Comparison of ENCODE assay signal across 8 mouse cellular contexts in genomic region chr10:75105099-75105461, GRCm38 (mm10). TPM values are rescaled to one million over a fixed set of nuclear protein-coding genes. Genes with fewer than 3 reads are reported as not detected.
DNase-seq lines count a peak whose midpoint lies in the region; ATAC-seq lines count a peak whose summit lies in the region.

No protein-coding gene starts in this region.

- H3K4me2 ChIP-seq in midbrain, embryonic 11.5 days = no peak overlapping the region
- no peak overlapping the region for H3K4me2 ChIP-seq in midbrain, embryonic 14.5 days (ENCODE audit: low read length)
- no peak overlapping the region for H3K4me2 ChIP-seq in limb, embryonic 15.5 days
- no peak overlapping the region for H3K4me2 ChIP-seq in liver, embryonic 12.5 days

- no peaks in the 10 kb centered on the region for H3K27me3 ChIP-seq in midbrain, embryonic 11.5 days (ENCODE audit: control insufficient read depth, insufficient read depth, low read length)
- no peaks in the 10 kb centered on the region for H3K27me3 ChIP-seq in midbrain, embryonic 14.5 days (ENCODE audit: control insufficient read depth, insufficient read depth, low read length)
- no peaks in the 10 kb centered on the region for H3K27me3 ChIP-seq in limb, embryonic 15.5 days
- H3K27me3 ChIP-seq in liver, embryonic 12.5 days (replicated peaks) = no peaks in the 10 kb centered on the region

- H3K9ac ChIP-seq in midbrain, embryonic 11.5 days (ENCODE audit: low read length) = no peak overlapping the region
- H3K9ac ChIP-seq in midbrain, embryonic 14.5 days (replicated peaks; ENCODE audit: low read length) = no peak overlapping the region
- H3K9ac ChIP-seq in limb, embryonic 15.5 days = no peak overlapping the region
- no peak overlapping the region for H3K9ac ChIP-seq in liver, embryonic 12.5 days

- ATAC-seq in midbrain, embryonic 11.5 days (ENCODE audit: low FRiP score) = no peak
- ATAC-seq in midbrain, embryonic 14.5 days (ENCODE audit: low FRiP score, low TSS enrichment) = no peak
- ATAC-seq in limb, embryonic 15.5 days (ENCODE audit: insufficient number of reproducible peaks, low FRiP score, low TSS enrichment, low read depth) = no peak
- no peak for ATAC-seq in liver, embryonic 12.5 days
- ATAC-seq in monocyte, adult 5-6 weeks (replicated peaks; ENCODE audit: insufficient number of reproducible peaks, low FRiP score, low TSS enrichment, poor library complexity, severe bottlenecking) = no peak

- peak; percentile 21 for DNase-seq in midbrain, embryonic 11.5 days (ENCODE audit: low spot score, missing footprints)
- no peak for DNase-seq in midbrain, embryonic 14.5 days
- peak; percentile 10 for DNase-seq in adipocyte (ENCODE audit: low spot score)
- DNase-seq in thymus, postnatal 10 days (ENCODE audit: low spot score in 2 of 2) = peak; percentile 29 to 52
- DNase-seq in cerebellum, adult 9-10 months = no peak

- no peaks in the 10 kb centered on the region for H3K36me3 ChIP-seq in midbrain, embryonic 11.5 days (ENCODE audit: control insufficient read depth, insufficient read depth, low read length)
- H3K36me3 ChIP-seq in midbrain, embryonic 14.5 days (ENCODE audit: control insufficient read depth, insufficient read depth, low read length) = no peaks in the 10 kb centered on the region
- H3K36me3 ChIP-seq in limb, embryonic 15.5 days = no peaks in the 10 kb centered on the region
- no peaks in the 10 kb centered on the region for H3K36me3 ChIP-seq in liver, embryonic 12.5 days

- H3K9me3 ChIP-seq in midbrain, embryonic 11.5 days (ENCODE audit: control insufficient read depth, low read length) = no peaks in the 10 kb centered on the region
- H3K9me3 ChIP-seq in midbrain, embryonic 14.5 days (ENCODE audit: control insufficient read depth, low read length) = no peaks in the 10 kb centered on the region
- H3K9me3 ChIP-seq in limb, embryonic 15.5 days = no peaks in the 10 kb centered on the region
- H3K9me3 ChIP-seq in liver, embryonic 12.5 days (replicated peaks) = no peaks in the 10 kb centered on the region

- peaks cover 15% of the 10 kb centered on the region for H3K4me1 ChIP-seq in midbrain, embryonic 11.5 days (ENCODE audit: control insufficient read depth, insufficient read depth, low read length)
- H3K4me1 ChIP-seq in midbrain, embryonic 14.5 days (ENCODE audit: control insufficient read depth, insufficient read depth, low read length) = peaks cover 37% of the 10 kb centered on the region
- peaks cover 55% of the 10 kb centered on the region for H3K4me1 ChIP-seq in limb, embryonic 15.5 days
- H3K4me1 ChIP-seq in liver, embryonic 12.5 days = peaks cover 49% of the 10 kb centered on the region

- no peak overlapping the region for H3K27ac ChIP-seq in midbrain, embryonic 11.5 days (ENCODE audit: low read depth, low read length)
- H3K27ac ChIP-seq in midbrain, embryonic 14.5 days (replicated peaks; ENCODE audit: low read depth, low read length) = no peak overlapping the region
- 0 out of 2 replicates have a peak overlapping the region, but pooled peaks have one; percentile 60 for H3K27ac ChIP-seq in limb, embryonic 15.5 days
- H3K27ac ChIP-seq in liver, embryonic 12.5 days = no peak overlapping the region

- WGBS in midbrain, embryonic 11.5 days = 82% methylated on average over 4 of the region's 4 CpGs
- WGBS in midbrain, embryonic 14.5 days = 74% methylated on average over 4 of the region's 4 CpGs
- 56% methylated on average over 4 of the region's 4 CpGs for WGBS in limb, embryonic 15.5 days
- WGBS in liver, embryonic 12.5 days (ENCODE audit: insufficient replicate concordance) = 49% methylated on average over 4 of the region's 4 CpGs

- no peak overlapping the region for H3K4me3 ChIP-seq in midbrain, embryonic 11.5 days (ENCODE audit: low read depth, low read length)
- H3K4me3 ChIP-seq in midbrain, embryonic 14.5 days (replicated peaks; ENCODE audit: low read depth, low read length) = no peak overlapping the region
- no peak overlapping the region for H3K4me3 ChIP-seq in limb, embryonic 15.5 days
- H3K4me3 ChIP-seq in liver, embryonic 12.5 days = no peak overlapping the region

RNA-seq across cellular contexts. Expression of gene Bcr, which starts 44.7 kb away (rescaled TPM):
- 7.6 and 9.0 TPM in 2 replicates for polyA plus RNA-seq in midbrain, embryonic 11.5 days (2014; fragmentation: Nextera tagmentation; extraction: Ambion mirVana)
- polyA plus RNA-seq in midbrain, embryonic 14.5 days (2014; fragmentation: Nextera tagmentation; extraction: Ambion mirVana) = 20.9 and 22.8 TPM in 2 replicates
- polyA plus RNA-seq in limb, embryonic 15.5 days (2015; fragmentation: Nextera tagmentation; extraction: Ambion mirVana) = 7.5 and 7.6 TPM in 2 replicates
- 2.2 and 2.4 TPM in 2 replicates for polyA plus RNA-seq in liver, embryonic 12.5 days (2016; fragmentation: Nextera tagmentation; extraction: Ambion mirVana)
- total RNA-seq in monocyte, adult 5-6 weeks (2017) = 7.1 to 13.3 TPM (median 13.1 TPM) in 3 replicates

Comparison
In these comparisons a context has a peak if more than half of its experiments do, and no peak if none do; other contexts are left out.
1. DNase-seq: peak in midbrain, embryonic 11.5 days (single experiment), adipocyte (single experiment) and thymus, postnatal 10 days (2 of 2); none in midbrain, embryonic 14.5 days (single experiment) and cerebellum, adult 9-10 months (single experiment).